Mouse (Mus musculus) urinary bladder, postnatal 36 days (tissue): ENCODE results near the gene Cryga.
"Not testable (repeated sequence)": the region's sequence is repeated elsewhere in the genome, so short reads cannot be mapped to it uniquely, and the experiment has no call there.

Experiments
- DNase-seq, 2 experiments: peaks; one replicate each; pipeline ENCODE4 v3.0.0; 2022; ENCODE audit warnings: low spot score in 2 of 2, mixed read lengths in 1 of 2

Cryga gene

DNA sequence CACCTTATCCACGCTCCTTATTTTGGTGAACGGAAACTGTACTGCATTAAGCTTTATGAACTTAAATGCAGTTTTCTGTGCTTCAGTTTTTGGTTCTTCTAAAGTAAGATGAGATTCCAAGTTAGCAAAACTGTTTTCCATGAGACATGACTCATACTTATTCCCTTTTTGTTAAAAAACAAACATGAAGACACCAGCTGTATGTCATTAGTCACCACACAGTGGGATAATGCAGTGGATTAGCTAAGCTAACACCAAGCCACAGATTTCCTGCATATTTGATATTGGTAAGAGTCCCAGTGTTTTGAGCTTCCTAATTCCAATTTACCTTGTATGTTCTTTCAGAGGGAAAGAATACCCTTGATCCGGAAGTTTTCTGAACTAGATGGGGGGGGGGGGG is 11.6 kb downstream of the Cryga start:
- DNase-seq, result no peak

DNA sequence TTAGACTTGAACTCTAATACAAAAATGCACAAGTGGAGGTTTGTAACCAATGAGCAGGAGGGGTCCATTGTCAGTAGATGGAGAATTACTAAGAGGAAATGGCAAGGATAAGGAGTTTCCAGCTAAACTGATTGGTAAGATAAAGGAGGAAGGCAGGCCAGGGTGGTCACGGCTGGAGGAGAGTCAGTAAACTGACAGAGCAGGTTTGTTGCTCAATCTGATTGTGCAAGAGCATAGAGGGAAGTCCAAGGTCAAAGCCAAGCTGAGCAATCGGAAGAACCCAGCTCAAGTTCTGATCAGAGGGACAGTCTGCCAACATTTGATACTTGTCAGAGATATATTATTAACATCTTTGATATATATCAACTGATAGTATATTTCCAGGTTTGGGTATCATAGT is 12.8 kb downstream of the Cryga start:
- DNase-seq, result peak; percentile 69 to 72

DNA sequence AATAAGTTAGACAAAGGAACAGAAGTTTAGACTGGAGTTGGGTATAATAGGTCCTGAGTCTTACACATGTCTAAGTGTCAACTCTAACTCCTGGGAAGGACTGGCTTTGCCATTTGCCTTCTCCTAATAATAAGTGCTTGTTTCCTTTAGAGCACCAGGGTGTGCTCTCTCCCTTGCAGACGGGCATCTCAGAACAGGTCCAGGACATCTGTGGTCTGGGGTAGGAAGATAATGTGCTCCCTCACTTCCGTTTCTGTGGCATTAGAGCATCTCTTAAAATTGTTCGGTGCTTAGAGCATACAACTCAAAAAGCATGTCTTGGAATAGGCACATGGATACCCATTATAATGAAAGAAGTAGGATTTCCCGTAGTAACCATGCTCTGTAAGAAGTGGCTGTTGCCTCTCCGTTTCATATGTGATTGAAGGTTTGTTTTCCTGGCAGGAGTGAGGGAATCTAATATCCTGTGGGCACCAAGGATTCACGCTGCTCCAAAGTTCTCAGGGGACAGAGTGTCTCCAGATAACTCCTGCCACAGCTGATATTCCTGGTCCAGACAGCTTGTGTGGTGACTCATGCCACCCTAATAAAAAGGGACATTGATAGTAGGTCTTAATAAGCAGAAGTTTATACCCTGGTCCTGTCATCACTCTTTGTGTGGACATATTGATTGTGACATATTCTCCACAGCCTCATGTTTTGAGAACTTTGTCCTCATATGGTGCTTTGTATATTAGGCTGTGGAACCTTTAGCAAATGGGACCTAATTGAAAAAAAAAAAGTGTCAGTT is 14.4 kb downstream of the Cryga start:
- DNase-seq, result no peak

DNA sequence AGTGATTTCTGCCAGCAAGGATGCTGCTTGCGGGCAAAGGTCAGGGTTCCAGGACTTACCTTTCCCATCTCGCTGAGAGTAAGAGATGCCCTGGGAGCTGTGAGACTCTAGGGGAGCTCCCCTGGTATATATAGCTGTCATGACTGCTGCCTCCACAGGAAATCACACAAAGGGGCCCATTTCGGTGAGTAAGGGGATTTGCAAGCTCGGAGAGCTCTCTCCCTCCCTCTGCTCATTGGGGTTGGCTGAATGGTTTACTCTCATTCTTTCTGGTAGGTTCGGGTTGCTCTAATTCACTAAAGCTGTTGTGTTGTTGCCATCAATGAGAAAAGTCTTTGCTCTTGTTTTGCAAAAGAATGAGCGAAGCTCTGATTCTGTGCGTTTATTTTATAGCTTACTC is 21.0 kb downstream of the Cryga start, which contains the start of gene Crygb:
Gene Crygb (minus strand): TSS at position 101 of the 400 bp plus-strand sequence.
- DNase-seq, result no peak

DNA sequence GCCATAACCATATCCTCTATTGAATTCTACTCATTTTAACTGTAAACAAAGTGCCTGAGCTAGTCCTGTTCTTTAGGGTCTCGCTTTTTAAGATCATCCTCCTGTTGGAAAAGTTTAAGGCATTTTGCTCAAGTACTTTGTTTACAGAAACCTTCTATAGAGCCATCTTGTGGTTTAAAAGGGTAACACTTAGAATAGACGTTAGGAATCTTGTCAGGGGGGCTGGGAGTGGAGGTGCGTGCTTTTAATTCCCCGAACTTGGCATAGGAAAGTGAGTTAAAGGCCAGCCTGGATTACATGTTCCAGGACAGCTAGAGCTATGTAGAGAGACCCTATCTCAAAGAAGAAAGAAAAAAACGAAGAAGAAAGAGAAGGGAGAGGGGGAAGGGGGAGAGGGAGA is 27.6 kb downstream of the Cryga start:
- no peak for DNase-seq

DNA sequence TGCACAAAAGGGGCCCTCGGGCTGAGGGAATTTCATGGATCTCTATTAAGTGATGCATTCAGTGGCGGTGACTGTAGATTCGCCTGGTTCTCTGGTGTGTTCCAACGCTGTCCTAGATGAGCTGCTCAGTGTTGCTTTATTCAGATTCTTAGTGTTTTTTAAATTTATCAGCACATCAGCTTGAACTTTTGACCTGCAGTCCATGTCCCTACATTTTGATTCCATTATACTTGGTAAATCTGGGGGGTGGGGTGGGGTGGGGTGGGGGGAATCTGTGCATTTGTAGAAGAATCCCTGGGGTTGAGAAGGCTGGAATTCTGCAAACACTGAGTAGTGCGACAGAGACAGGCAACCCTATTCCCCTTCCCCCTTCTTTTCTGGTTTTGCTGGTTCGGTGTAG is 29.6 kb downstream of the Cryga start, which contains the start of gene Crygc:
Gene Crygc (minus strand): TSS at position 101 of the 400 bp plus-strand sequence.
- DNase-seq, result no peak

DNA sequence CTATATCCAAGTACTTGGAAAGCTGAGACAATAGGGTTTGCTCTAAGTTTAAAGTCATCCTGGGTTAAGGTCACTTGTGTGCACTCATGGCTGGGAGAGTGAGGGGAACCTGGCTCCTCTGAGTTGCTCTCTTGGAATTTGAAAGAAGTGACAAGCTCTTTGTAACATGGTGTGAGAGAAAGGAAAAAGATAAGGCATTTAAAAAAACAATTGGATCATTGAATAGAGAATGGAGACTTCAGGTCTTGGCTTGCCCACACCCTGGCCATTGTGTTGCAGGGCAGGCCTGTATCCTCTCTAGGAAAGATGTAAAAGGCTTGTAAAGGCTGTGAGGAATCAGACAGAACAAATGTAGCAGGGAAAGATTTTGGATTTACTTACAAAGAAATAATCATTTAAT is 35.3 kb downstream of the Cryga start:
- no peak for DNase-seq

DNA sequence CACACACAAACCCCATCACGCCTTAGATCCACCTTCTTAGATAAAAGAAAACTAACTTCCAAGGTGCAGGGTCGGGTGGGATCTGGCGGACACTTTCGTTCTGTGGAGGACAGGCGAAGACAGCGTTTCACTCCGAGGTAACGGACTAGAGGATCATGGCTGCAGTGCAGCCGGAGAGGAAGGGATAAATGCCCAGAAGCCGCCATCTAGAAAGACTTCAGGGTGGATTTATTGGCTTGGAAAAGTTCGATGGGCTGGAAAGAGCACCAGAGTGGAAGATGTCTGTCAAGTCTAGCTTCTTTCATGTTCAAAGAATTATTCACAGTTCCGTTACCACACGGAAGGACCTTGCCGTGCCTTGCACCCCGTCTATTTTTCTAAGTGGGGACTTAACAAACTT is 39.0 kb downstream of the Cryga start:
- DNase-seq, result no peak

DNA sequence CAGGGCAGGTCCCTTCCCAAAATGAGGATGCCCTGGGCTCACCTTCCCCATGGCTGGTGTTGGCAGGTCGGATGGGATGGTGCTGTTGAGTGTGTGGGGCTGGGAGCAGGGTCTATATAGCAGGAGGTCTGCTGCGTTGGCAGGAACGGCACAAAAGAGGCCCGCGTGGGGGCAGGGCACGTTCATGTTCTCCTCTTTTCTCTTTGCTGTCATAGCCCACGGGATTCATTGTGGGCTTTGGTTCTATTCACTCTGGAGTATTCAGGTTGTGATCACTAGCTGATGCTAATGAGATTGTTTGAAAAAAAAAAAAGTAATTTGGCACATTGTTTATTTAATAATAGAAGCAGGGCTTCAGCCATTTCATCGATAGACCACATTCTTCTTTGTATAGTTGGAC is 39.8 kb downstream of the Cryga start, which contains the start of gene Crygd:
Gene Crygd (minus strand): TSS at position 101 of the 400 bp plus-strand sequence.
- no peak for DNase-seq

DNA sequence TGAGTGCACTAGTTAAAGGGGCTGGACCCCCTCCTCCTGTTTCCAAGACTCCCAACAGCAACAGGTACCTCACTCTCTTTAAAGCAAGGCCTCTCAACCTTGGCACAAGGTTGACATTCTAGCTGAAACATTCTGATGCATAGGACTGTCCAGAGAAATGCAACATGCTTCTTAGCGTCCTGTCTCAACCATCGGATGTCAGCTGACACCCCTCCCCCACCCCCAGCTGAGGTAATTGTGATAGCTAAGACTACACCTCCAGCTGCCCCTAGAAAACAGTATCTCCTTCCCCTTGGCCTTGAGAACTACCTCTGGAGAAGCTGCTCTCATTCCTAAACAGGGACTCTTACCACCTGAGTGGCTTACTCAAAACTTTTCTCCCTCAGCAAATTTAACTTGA is 51.0 kb downstream of the Cryga start:
- DNase-seq, result no peak

DNA sequence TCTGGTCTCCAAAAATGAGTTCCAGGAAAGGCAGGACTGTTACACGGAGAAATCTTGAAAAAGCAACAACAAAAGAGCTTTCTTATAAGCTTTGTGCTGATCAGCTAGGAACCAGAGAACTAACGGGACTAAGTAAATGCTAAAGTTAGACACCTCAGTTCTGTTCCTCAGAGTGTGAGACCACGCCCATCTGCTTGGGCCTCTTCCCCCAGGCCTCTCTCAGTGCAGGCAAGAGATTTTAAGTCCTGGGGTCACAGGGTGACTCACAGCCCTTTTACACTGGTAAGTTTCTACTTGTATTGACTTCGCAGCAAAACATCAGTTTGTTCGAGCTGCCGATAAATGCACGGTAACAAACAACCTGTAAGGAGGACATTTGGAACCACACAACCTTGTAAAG is 51.5 kb downstream of the Cryga start:
- no peak for DNase-seq

DNA sequence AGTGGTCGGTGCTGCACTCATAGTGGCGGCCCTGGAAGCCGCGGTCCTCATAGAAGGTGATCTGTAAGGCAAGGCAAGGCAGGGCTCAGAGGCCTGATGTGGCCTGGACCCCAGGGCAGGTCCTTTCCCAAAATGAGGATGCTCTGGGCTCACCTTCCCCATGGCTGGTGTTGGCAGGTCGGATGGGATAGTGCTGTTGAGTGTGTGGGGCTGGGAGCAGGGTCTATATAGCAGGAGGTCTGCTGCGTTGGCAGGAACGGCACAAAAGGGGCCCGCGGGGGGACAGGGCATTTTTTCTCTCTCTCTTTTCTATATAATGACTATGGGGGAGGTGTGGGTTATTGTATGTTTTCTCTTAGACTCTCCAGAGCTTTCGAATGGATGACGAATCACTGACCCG is 52.2 kb downstream of the Cryga start, which contains the start of gene Cryge:
Gene Cryge (minus strand): TSS at position 198 of the 400 bp plus-strand sequence.
- not testable (repeated sequence) for DNase-seq
